Mouse (Mus musculus) liver, postnatal 0 days (tissue): Measurements from ENCODE around the gene Gbp5. TPM values are rescaled to one million over a fixed set of nuclear protein-coding genes. Genes with fewer than 3 reads are reported as not detected.
A peak's percentile ranks its signal among the peaks of the same experiment; 100 is the strongest.

Experiments used
- ATAC-seq: fragments of 200-750 bp; cut with Nextera tagmentation; 2 replicates; pipeline ENCODE4 v1.8.0; 2017; ENCODE audit warnings: mild to moderate bottlenecking, moderate library complexity
- DNase-seq: peaks from one replicate; pipeline ENCODE4 v3.0.0-alpha.2; 2016
- H3K27ac ChIP-seq: fragments of 300-500 bp; sonication (generic); 2 replicates; pipeline ENCODE4 v1.5.1; 2014; ENCODE audit warnings: antibody characterized with exemption, moderate library complexity, mild to moderate bottlenecking, low read depth
- H3K27me3 ChIP-seq: fragments of 300-500 bp; sonication (generic); 2 replicates; pipeline ENCODE4 v1.6.1; 2014; ENCODE audit warnings: low read length, control low read depth, mixed read lengths; ENCODE audit not compliant: insufficient read depth
- H3K36me3 ChIP-seq: fragments of 300-500 bp; sonication (generic); replicated peaks from 2 replicates; pipeline ENCODE4 v1.6.1; 2014; ENCODE audit warnings: mild to moderate bottlenecking, control low read depth, low read length, moderate library complexity, mixed read lengths; ENCODE audit not compliant: insufficient read depth
- H3K4me1 ChIP-seq: fragments of 300-500 bp; sonication (generic); 2 replicates; pipeline ENCODE4 v1.6.1; 2014; ENCODE audit warnings: antibody characterized with exemption, mild to moderate bottlenecking, control low read depth; ENCODE audit not compliant: insufficient read depth
- H3K4me2 ChIP-seq: fragments of 300-500 bp; sonication (generic); 2 replicates; pipeline ENCODE4 v1.6.1; 2014; ENCODE audit warnings: low read depth, mild to moderate bottlenecking, low read length, moderate library complexity, mixed read lengths
- H3K4me3 ChIP-seq: fragments of 300-500 bp; sonication (generic); 2 replicates; pipeline ENCODE4 v1.5.1; 2014; ENCODE audit warnings: low read depth, low read length
- H3K9ac ChIP-seq: fragments of 300-500 bp; sonication (generic); replicated peaks from 2 replicates; pipeline ENCODE4 v1.6.1; 2014; ENCODE audit warnings: mild to moderate bottlenecking, moderate library complexity
- H3K9me3 ChIP-seq: fragments of 300-500 bp; sonication (generic); 2 replicates; pipeline ENCODE4 v1.6.1; 2016; ENCODE audit warnings: mild to moderate bottlenecking, control low read depth, low read length, mixed read lengths
- CTCF ChIP-seq: sonication (generic); IDR thresholded peaks from 2 replicates; pipeline ENCODE4 v1.5.1; 2016; ENCODE audit warnings: antibody characterized with exemption, low read depth
- EP300 ChIP-seq: IDR thresholded peaks from 2 replicates; pipeline ENCODE4 v1.6.1; 2016; ENCODE audit warnings: antibody characterized with exemption, low read depth, mild to moderate bottlenecking
- whole genome bisulfite sequencing: fragments of 180-500 bp; shearing (Covaris S2); extraction: QIAGEN DNeasy Blood & Tissue Kit; methylation state at CpG from one replicate; pipeline ENCODE4 v1.1.7; 2014; ENCODE audit not compliant: insufficient replicate concordance; 5-methylcytosine and 5-hydroxymethylcytosine counted together
- polyA plus RNA-seq: library from polyadenylated mRNA; unstranded; fragments of >200 nt; fragmentation: Nextera tagmentation; extraction: Ambion mirVana; gene quantifications from 2 replicates; pipeline ENCODE4 v1.2.1, GENCODE M21; 2015

The Gbp5 gene
- polyA plus RNA-seq, result 0.13 and 0.20 TPM in 2 replicates

DNA sequence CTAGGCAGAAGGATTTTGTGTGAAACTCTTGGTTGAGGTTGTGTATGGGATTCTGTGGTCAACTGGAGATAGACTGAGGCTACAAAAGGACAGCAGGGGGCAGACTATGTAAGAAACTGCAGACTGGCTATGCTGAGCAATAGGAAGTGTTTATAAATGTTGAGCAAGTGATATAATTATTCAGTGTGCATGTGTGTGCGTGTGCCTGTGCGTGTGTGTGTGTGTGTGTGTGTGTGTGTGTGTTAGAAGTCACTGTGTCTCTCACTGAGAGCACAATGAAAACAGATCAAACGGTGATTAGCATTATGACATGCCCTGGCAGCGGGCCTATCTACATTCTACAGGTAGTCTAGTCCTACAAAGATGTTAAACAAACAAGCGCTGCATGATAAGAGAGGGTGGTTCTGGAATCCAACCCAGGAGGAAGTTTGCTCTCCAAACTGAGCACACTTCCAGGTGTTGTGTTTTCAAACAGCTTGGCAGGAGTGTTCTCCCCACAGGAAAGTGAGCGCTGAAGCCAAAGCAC is at the start of gene Gbp5:
TSS of gene Gbp5 (plus strand) at position 443 of the 526 bp plus-strand sequence.
- no peak for TF ChIP-seq EP300
- TF ChIP-seq CTCF, result peak; percentile 81
- Histone ChIP-seq H3K4me3 (no peak within 1 kb of the TSS), H3K9me3 (no peaks in the 10 kb centered on the region), H3K4me2 (peak within 1 kb of the TSS; percentile 20; the same call in 1 of the 2 replicates), H3K27ac (no peak within 1 kb of the TSS), H3K9ac (no peak within 1 kb of the TSS), H3K27me3 (peaks cover 15% of the 10 kb centered on the region), H3K36me3 (no peaks in the 10 kb centered on the region), H3K4me1 (peaks cover 4% of the 10 kb centered on the region; the same call in 1 of the 2 replicates)
- peak; percentile 67 for DNase-seq
- WGBS, result 21% methylated on average over 6 of the region's 6 CpGs
- peak; percentile 81 for ATAC-seq

DNA sequence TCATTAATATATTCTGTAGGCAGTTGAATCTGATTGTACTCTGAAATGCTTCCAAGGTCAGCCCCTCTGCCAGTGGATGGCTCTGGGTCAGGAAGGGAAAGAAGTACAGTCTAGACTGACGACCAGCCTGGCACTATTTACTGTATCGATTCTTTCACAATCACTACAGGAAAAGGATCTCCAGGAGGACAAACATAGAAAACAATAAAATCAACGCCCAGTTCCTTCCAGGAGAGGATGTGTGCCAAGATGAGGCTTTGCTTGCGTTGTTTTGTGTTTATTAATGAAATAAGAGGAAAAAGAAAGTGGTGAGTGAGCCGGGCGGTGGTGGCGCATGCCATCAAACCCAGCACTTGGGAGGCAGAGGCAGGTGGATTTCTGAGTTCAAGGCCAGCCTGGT is 39.6 kb upstream of the Gbp5 start:
- DNase-seq (no peak), ATAC-seq (no peak)
- no peaks in the 10 kb centered on the region for H3K4me1 ChIP-seq
- no peak overlapping the region for H3K4me2 ChIP-seq
- H3K4me3 ChIP-seq, result no peak overlapping the region
- H3K9me3 ChIP-seq, result no peaks in the 10 kb centered on the region
- WGBS, result 41% methylated on average over 7 of the region's 7 CpGs
- H3K36me3 ChIP-seq, result no peaks in the 10 kb centered on the region
- TF ChIP-seq EP300, result no peak
- no peak for TF ChIP-seq CTCF
- no peak overlapping the region for H3K9ac ChIP-seq
- H3K27ac ChIP-seq, result no peak overlapping the region
- no peaks in the 10 kb centered on the region for H3K27me3 ChIP-seq

DNA sequence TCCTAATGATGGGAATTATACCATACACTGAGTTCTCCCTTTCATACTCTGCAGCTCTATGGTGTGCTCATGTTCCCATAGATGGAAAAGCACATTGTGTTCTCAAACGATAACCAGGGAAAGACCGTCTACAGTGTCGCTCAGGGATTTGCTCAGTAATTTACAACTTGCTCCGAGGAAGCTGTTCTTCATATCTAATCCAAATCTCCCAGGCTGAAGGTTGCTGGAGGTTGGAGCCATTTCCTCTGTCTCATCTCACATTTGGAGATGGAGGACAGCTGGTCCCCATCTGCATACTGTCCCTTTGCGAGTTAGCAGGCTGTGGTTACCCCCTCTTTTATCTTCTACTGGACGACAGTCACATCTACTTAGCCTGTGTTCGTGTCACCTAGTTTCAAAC is 34.5 kb upstream of the Gbp5 start:
- H3K4me2 ChIP-seq, result no peak overlapping the region
- H3K4me1 ChIP-seq, result no peaks in the 10 kb centered on the region
- no peak overlapping the region for H3K4me3 ChIP-seq
- no peak for DNase-seq
- H3K27ac ChIP-seq, result no peak overlapping the region
- no peaks in the 10 kb centered on the region for H3K36me3 ChIP-seq
- H3K9me3 ChIP-seq, result no peaks in the 10 kb centered on the region
- TF ChIP-seq CTCF (no peak), EP300 (no peak)
- H3K27me3 ChIP-seq, result no peaks in the 10 kb centered on the region
- WGBS, result 77% methylated on average over 7 of the region's 7 CpGs
- H3K9ac ChIP-seq, result no peak overlapping the region
- ATAC-seq, result no peak

DNA sequence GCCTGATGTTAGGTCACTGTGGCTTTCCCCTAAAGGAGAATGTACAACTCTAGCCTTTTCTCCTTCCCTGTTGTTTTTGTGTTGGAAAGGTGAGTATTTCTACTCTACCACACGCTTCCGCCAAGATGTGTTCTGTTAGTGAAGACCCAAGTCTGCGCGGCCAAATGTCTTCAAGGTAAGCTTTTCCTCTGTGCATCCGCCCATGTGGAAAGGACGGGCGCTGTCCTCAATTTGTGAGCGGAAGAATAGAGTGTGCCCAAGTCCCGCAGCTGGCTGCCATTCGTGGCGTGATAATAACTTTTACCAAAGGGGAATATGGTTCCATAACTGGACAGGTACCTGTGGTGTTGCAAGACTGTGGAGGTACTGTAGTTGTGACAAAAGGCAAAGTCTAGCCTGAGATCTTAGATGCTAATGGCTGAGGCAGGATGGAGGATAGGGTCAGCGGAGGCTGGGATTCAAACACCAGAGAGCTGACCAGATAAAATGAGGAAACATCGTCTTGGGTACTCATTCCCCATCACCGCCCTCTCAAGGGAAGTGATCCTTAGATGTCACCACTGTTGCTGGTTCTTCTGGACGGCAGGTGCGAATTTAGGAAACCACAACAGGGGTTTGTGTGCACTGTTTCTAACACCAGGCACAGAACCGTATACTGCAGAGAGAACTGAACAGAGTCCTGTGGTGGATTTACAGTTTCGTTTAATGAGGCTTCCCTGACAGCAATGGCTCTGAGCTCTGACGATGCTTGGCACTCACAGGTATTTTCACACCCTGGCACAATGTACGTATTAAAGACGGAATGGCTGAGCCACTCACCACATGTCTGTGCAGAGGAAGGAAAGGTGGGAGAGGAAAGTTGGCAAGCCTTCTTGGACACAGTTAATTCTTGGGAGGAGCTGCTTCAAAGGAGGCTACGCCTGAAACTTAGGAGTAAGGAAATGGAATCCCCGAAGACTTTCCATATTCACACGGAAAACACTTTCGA is 30.7 kb upstream of the Gbp5 start:
- no peak overlapping the region for H3K4me3 ChIP-seq
- no peaks in the 10 kb centered on the region for H3K27me3 ChIP-seq
- H3K9ac ChIP-seq, result no peak overlapping the region
- no peaks in the 10 kb centered on the region for H3K36me3 ChIP-seq
- H3K4me2 ChIP-seq, result no peak overlapping the region
- TF ChIP-seq CTCF (no peak), EP300 (no peak)
- H3K27ac ChIP-seq, result no peak overlapping the region
- no peaks in the 10 kb centered on the region for H3K9me3 ChIP-seq
- ATAC-seq (no peak), DNase-seq (no peak)
- H3K4me1 ChIP-seq, result no peaks in the 10 kb centered on the region
- WGBS, result 81% methylated on average over 25 of the region's 25 CpGs

DNA sequence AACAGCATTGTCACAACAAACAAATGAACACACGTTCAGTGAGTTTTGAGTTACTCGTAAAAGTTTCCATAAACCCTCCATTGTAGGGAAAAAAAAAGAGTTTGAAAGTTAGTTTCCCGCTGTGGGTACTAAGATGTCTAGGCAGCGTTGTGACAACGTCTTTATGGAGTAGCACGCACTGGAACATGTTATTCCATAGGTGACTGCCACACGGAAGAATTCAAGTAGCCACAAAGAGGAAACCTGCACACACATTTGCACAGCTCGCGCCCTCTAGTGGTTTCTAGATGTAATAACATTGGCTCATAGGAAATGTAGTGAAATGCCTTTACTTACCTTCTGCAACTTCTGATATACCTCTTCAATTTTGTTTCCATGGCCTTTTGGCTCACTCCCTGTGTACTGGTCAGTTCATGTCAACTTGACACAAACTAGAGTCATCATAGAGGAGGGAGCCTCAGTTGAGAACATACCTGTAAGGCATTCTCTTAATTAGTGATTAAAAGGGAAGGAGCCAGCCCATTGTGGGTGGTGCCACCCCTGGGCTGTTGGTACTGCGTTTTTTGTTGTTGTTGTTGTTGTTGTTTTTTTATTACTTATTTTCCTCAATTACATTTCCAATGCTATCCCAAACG is 19.3 kb upstream of the Gbp5 start:
- Histone ChIP-seq H3K27me3 (0 out of 2 replicates have a peak, but pooled peaks cover 2% of the 10 kb centered on the region), H3K9me3 (no peaks in the 10 kb centered on the region), H3K27ac (no peak overlapping the region), H3K9ac (no peak overlapping the region), H3K36me3 (no peaks in the 10 kb centered on the region), H3K4me2 (no peak overlapping the region), H3K4me1 (no peaks in the 10 kb centered on the region), H3K4me3 (no peak overlapping the region)
- TF ChIP-seq EP300, result no peak
- TF ChIP-seq CTCF, result peak; percentile 90
- ATAC-seq (no peak), DNase-seq (no peak)
- WGBS, result 19% methylated on average over 11 of the region's 11 CpGs

DNA sequence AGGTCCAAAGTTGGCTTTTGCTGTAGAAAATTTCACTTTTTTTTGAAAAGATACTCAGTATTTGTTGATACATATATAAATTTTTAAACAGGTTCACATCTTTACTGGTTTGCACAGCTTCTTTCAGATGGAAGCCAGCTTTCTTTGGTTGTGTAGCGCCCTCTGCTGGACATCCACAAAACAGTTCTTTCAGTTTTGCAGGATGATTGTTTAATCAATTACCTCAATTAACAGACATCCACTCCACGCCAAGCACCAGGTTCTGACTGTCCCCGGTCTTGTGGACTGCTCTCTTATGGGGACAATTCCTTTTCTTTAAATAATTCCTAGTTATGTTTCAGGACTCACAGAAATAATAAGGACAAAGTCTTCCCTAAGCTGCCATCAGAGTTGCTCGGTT is 17.9 kb upstream of the Gbp5 start:
- H3K27ac ChIP-seq, result no peak overlapping the region
- H3K27me3 ChIP-seq, result 0 out of 2 replicates have a peak, but pooled peaks cover 2% of the 10 kb centered on the region
- 18% methylated on average over 4 of the region's 4 CpGs for WGBS
- DNase-seq (peak; percentile 69), ATAC-seq (no peak; the same call in 1 of the 2 replicates)
- H3K9me3 ChIP-seq, result no peaks in the 10 kb centered on the region
- no peaks in the 10 kb centered on the region for H3K4me1 ChIP-seq
- H3K4me3 ChIP-seq, result no peak overlapping the region
- H3K36me3 ChIP-seq, result no peaks in the 10 kb centered on the region
- H3K4me2 ChIP-seq, result no peak overlapping the region
- TF ChIP-seq CTCF (peak; percentile 82), EP300 (no peak)
- H3K9ac ChIP-seq, result no peak overlapping the region
